Mouse (Mus musculus): ENCODE results near the gene Pygm. TPM values are rescaled to one million over a fixed set of nuclear protein-coding genes. Genes with fewer than 3 reads are reported as not detected.

The Pygm gene
- total RNA-seq, 1 experiment from 2014 or later = 0.87 TPM

DNA sequence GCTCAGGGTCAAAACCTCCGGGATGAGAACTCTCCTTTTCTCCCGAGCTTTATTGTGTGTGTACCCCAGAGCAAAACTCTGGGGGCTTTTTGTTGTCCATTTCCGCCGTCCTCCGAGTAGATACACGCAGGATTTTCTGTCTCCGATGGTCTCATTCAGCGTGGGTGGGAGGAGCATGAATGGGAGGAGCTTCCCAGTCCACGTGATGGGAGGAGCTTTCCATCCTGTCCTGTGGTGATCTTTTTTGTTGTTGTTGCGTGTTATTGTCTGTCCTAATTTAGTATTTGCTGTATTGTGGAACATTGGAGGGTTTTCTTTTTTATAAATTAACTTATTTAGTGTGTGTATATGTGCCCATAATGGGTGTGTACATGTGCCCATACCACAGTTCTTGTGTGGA, 21.2 kb downstream of the Pygm start:
- no peak for ATAC-seq (replicated peaks; ENCODE audit: low read depth, poor library complexity, severe bottlenecking)

DNA sequence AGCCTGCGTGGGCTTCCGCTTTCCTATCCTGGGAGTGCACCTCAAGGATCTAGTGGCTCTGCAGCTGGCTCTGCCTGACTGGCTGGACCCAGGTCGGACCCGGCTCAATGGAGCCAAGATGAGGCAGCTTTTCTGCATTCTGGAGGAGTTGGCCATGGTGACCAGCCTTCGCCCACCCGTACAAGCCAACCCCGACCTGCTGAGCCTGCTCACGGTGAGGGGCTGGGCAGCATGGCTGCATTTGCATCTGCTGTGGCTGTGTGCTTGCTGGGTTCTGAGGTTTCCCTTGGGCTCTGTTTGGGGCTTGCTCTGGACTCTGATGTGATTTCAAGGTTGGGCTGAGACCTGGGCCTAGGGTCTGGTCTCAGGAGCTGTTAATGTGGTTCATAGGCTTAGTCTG, 22.9 kb downstream of the Pygm start:
- ATAC-seq (replicated peaks; ENCODE audit: low read depth, poor library complexity, severe bottlenecking) = no peak

DNA sequence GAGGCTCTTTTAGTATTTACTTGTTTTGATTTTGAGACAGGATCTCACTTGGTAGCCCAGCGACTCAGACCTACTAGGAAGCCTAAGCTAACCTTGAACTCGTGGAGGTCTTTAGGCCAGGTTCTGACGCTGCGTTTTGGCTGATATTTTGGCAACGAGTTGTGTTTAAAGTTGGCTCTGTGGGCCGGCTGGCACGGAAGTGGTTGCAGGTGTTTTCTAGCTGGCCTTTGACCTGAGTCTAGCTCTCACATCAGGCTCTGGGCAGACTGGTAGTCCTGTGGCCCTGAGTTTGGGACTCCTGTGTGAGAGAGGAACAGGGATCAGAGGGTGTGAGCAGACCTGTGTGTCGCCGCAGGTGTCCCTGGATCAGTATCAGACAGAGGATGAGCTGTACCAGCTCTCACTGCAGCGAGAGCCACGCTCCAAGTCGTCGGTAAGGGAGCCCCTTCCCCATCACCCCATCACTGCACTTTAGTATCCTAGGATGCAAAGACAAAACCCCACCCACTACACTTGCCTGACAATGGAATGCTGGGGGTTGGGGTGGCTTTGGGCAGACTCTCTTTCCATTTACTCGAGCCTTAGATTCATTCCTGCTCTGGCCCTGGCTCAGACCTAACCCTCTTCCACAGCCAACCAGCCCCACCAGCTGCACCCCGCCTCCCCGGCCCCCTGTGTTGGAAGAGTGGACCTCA, 23.8 kb downstream of the Pygm start:
- no peak for ATAC-seq (replicated peaks; ENCODE audit: low read depth, poor library complexity, severe bottlenecking)

DNA sequence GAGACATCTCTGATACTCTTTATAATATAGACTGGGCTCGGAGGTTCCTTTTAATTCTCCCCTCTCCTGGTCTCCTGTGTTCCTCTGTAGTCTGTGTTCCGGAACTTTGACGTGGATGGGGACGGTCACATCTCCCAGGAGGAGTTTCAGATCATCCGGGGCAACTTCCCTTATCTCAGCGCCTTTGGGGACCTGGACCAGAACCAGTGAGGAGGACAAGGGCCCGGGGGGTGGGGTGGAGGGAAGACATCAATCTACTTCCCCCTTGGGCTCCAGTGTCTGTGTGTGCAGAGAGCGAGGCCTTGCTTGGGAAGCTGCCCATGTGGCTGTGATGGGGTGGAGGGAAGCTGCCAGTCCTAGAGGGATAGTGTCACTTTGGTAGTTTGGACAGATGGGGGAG, 24.6 kb downstream of the Pygm start:
- no peak for ATAC-seq (replicated peaks; ENCODE audit: low read depth, poor library complexity, severe bottlenecking)

DNA sequence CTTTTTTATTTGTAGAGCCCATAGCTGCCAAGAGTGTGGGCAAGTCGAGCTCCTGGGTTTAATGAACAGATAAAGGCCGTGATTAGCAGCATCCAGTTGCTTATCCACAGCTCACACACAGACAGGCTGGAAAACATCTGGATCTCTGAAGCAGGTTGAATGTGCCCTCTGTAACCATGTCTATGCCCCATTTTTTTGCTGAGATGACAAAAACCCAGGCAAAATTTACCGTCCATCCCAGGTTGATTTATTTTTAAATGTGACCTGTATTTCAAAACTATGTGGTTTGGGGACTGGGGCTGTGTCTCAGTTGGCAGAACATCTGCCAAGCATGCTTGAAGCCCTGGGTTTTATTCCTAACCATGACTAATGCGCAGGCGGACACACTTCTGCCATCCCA, 25.0 kb downstream of the Pygm start:
- no peak for ATAC-seq (replicated peaks; ENCODE audit: low read depth, poor library complexity, severe bottlenecking)

DNA sequence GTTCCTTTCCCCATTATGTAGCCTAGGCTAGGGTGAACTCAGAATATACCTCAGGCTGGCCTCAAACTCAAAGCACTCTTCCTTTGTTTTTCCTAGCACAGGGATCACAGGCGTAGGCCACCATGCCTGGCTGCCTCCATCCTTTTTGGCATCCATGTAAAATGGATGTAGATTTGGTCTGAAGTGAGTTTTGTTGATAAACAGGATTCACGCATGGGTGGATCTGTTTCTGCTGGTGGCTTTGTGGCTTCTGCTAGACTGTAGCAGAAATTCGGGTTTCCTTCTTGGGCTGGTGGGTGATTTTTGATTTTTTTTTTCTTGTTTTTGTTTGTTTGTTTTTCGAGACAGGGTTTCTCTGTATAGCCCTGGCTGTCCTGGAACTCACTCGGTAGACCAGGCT, 25.7 kb downstream of the Pygm start:
- ATAC-seq (replicated peaks; ENCODE audit: low read depth, poor library complexity, severe bottlenecking) = no peak

DNA sequence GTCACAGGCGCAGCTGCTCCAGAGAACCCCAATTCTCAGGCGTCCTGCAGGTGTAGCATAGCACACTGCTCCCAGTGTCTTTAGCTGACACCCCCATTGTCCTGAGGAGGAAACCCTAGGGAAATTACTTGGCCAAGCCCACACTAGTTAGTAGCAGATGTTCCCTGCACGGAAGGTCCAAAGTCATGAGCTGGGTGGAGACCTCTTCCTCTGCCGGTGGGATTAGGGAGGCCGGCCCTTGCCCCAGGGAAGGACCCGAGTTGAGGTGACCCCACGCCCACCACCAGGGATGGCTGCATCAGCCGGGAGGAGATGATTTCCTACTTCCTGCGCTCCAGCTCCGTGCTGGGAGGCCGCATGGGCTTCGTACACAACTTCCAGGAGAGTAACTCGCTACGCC, 28.6 kb downstream of the Pygm start:
- no peak for ATAC-seq (replicated peaks; ENCODE audit: low read depth, poor library complexity, severe bottlenecking)

DNA sequence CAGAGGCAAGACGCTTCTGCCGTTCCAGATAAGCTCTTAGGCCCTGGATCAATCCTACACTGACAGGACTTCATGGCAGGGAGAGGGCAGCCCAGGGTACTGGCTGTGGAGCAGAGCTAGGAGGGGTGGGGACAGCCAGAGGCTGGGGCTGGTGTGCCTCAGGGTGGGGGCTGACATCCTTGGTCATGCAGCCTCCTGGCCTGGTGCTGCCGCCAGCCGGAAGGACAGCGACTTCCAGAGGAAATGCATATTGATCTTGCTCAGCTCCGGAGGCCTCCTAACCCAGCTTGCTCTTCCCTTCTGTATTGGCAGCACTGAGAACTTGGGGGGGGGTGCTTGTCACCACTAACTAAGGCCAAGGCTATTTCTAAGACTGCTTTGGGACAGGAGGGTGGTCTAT, 31.3 kb downstream of the Pygm start:
- no peak for ATAC-seq (replicated peaks; ENCODE audit: low read depth, poor library complexity, severe bottlenecking)

DNA sequence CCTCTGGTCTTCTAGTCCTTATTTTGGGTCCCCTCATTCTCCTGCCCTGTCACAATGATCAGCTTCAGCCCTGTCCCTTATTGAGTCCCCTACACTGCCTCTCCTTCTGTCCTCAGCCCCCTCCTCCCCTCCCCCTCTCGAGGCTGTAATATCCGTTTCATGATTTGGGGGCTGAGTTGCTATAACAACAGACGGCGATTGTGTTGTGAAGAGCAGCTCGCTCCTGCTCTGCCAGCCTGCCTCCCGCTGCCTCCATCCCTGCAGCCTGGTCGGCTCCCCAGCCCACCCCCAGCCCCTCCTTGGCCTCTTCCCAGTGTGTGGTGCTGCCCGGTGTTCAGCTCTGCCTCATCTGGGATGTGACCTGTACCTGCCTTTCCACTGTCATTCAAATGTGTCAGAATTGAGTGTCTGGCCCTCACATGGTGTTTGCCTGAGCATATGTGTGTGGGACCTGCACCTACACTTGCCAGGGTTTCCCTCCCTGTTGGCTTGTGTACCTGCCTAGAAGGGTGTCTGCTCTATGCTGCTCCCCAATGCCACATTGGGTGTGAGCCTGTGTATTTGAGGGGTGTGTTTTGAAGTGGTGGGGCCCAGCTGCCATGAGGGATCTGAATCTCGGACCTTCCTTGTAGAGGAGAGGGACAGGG, 32.0 kb downstream of the Pygm start:
- ATAC-seq (replicated peaks; ENCODE audit: low read depth, poor library complexity, severe bottlenecking) = no peak

DNA sequence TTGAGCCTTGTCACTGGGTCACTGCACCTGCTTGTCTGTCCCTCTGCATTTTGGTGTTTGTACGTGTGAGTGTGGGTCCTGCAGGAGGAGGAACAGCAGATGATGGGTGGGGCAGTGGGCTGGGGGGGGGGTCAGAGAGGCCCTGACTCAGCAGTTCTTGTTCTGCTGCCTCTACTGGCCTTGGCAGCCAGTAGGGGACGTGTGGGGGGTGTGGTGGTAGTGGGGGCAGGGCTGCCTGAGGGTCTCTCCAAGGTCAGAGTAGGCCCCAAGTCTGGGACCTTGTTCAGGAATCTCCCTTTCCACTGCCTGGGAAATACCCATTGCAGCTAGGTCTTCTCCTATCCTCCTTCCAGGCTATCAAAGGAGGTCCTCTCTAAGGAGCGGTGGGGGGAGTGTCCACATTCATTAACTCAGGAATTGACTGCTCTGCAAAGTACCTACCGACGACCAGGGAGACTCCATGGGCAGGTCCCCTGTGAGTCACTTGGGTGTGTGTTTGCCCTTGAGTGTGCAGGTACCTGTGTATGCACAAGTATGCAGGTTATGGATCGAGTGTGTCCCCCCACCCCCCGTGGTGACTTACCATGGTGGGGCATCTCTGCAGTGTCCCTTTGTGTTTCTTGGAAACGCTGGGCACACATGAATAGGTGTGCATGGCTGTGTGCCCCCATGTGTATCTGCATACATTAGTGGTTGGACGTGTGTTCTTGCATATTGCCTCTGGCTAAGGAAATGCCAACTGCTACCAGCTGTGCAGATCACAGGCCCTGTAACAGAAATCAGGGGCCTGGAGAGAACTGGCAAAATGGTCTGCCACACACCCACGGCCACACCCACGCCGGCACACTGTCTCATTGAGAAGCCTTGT, 32.9 kb downstream of the Pygm start:
- no peak for ATAC-seq (replicated peaks; ENCODE audit: low read depth, poor library complexity, severe bottlenecking)

DNA sequence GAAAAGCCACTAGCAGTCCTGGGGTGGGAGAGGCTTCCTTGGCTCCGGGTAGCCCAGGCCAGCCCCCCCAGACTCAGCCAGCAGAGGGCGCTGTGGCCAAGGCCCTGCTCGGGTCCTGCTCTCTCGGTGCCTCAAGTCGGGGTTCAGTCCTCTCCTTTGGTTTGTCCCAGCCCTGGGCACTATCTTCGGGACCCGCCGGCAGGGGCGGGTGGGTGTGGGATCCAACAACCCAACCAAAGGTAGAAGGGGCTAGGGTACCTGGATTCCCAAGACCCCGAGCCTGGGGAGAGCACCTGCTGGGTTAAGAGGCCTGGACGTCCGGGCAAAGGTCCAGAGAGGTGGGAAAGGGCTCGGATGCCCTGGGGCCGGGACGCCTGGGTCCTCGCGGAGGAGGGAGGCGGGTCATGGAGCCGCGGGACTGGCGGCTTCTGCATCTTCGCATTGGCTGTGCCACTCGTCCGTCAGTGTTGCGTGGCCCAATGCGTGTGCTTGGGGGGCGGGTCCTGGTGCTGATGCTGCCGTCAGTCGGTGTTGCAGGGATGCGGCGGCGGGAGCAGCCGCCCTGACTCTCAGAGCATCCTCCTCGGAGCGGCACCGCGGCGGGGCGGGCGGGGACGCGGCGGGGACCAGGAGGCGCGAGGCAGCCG, 34.2 kb downstream of the Pygm start, which contains the start of gene Nrxn2:
TSS of gene Nrxn2 (plus strand) at position 499 of the 647 bp plus-strand sequence.
- ATAC-seq (replicated peaks; ENCODE audit: low read depth, poor library complexity, severe bottlenecking) = peak; percentile 73

DNA sequence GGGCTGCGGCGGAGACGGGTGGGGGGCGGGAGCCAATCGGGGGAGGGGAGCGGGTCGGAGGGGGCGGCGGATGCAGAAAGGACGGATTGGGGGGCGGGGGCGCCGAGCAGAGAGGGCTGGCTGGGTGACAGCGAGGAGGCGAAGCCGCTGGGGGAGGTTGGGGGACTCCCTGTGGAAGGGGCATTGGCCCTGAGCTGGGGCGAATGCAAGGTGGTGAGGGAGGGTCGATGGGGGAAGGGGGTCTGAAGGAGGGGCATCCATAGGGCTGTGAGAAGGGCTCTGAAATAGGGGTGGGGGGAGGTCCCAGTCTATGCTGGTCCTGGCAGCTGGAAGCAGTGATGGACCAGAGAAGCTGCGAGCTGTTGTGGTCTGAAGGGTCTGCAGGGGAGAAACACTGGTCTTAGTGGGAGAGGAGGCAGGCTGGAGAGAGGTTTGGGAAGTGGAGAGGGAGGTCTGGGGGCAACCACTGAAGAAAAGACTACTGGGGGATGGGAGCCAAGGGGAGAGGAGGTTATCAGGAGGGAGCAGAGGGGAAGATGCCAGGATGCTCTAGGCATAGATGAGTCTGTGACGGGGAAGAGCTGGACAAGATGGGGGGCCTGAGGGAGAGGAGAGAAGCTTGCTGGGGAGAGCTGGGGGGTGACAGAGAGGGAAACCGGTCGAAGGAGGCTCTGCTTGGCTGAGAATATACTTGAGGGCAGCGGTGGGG, 34.9 kb downstream of the Pygm start:
- no peak for ATAC-seq (replicated peaks; ENCODE audit: low read depth, poor library complexity, severe bottlenecking)

DNA sequence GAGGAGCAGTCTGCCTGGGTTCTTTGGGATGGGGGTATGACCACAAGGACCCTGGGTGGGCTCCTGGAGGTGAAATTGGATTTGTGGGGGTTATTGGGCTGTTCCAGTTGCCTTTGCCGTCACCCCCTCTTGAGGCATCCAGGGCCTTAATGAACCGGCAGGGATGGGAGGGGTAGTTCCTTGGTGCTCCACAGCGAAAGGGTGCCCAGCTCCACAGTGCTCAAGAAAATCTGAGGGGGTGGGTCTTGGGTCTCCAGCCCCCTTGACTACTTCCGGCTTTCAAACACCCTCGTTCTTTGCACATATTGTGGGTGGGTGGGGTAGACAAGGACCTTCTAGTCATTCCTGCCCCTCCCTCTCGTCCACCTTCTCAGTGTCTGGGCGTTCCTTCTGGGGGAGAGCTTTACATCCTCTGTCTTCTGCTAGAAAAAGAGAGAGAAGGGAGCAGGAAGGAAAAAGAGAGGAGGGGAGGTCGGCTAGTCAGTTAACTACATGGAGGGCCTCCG, 35.7 kb downstream of the Pygm start:
- no peak for ATAC-seq (replicated peaks; ENCODE audit: low read depth, poor library complexity, severe bottlenecking)

DNA sequence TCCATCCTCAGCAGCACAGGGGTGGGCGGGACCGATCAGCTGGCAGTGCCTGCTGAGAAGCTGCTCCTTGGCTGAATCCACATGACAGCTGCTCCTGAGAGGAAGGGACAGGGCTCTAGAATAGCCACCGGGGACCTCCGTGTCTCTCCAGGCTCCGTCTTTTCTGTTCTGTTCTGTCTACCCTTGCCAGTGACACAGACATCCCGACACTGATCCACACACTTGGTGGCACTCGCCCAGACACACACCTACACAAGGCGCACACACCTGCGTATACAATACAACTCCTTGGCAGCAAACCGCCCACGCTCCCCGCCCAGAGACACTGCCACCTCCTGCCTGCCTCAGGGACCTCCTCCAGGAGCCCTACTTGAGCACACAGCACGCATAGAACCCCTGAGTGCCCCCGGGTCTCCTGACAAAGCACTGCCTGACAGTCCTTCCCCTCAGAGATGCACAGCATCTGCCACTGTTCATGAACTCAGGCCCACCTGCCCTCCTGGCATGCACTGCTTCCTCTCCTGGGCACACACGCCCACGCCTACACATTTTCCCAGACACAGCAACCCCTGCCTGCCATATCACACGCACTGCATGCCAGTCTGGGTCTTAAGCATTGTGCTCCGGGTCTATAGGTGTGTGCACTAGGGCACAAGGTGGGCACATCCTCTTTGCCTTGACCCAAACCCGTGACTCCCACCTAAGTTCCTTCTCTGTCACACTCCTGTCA, 36.4 kb downstream of the Pygm start:
- no peak for ATAC-seq (replicated peaks; ENCODE audit: low read depth, poor library complexity, severe bottlenecking)

DNA sequence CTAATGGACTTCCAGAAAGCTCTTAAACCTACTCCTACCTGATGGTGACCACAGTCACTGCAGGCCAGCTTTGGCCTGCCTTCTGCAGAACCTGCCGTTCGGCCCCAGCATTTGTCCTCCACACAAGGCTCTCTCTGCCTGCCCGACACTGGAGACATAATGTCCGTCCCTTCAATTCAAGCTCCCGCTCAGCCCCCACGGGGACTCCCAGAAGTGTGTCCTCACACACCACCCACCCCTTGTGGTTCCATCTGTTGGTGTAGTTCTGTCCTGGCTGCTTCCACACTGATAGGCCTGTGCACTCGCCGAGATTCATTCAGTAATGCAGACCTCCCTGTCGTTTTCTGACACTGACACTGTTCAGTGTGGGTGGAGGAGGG, 37.0 kb downstream of the Pygm start:
- no peak for ATAC-seq (replicated peaks; ENCODE audit: low read depth, poor library complexity, severe bottlenecking)

DNA sequence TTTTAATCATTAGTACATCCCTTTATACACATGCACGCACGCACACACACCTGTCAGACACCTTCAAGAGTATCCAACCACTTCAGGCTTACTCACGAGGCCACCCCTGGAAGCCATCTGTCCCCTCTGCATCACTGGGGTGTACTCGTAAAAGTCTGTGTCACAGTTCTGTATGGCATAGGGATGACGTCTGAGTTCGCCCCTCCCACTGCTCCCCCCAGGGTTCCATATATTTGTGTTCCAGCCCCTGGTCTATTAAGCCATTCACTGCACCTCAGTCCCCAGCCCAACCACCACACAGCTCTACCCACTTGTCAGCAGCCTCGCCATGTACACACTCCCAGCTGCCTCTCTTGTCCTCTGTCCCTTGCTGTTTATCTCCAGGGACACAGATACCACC, 37.8 kb downstream of the Pygm start:
- ATAC-seq (replicated peaks; ENCODE audit: low read depth, poor library complexity, severe bottlenecking) = no peak

DNA sequence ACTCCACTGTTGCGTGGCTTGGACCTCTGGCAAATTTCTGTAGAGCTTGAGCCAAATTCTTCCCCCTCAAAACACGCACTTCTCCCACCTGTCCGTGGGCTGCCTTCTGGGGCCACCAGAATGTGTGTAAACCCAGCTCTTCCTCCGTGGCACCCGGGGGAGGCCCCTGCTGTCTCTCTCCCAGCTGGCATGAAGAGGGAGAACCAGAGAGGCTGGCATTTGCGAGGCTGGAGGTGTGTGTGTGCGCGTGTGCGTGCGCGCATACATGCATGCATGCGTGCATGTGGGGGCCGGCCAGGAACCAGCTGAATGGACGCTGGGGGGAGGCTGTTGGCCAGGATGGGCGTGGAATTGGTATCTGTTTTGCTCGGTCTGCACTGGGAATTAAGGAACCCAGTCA, 39.0 kb downstream of the Pygm start:
- no peak for ATAC-seq (replicated peaks; ENCODE audit: low read depth, poor library complexity, severe bottlenecking)

DNA sequence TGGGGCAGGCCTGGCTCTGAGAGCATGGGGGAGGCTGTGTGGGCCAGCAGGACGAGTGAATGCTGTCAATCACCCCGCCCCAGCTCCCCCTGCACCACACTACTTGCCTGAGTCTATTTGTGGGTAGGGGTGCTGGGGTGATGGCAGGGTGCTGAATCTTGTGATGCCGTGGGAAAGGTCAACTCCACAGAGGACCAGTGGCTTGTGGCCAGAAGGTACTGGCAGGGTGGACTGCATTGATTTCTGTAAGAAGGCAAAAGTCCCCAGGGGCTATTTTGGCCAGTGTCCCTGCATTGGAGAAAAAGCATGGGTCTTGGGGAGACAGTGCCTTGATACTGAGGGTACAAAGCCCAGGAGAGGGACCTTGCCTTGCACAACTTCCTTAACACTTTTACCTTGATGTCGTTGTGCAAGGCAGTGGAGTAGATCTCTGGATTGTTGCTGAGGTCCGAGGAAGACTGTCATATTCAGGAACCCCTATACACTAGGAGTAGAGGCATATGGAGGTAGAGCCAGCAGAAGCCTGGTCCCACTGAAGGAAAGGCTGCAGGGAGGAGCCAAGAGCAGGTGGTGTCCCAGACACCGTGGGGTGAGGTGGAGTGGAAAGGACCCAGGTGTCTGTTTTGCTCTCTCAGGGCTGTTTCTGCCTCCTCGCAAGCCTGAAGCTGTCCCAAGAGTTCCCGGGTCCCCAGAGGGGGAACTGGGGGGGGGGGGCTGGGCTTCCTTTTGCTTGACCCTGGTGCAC, 40.1 kb downstream of the Pygm start:
- no peak for ATAC-seq (replicated peaks; ENCODE audit: low read depth, poor library complexity, severe bottlenecking)

DNA sequence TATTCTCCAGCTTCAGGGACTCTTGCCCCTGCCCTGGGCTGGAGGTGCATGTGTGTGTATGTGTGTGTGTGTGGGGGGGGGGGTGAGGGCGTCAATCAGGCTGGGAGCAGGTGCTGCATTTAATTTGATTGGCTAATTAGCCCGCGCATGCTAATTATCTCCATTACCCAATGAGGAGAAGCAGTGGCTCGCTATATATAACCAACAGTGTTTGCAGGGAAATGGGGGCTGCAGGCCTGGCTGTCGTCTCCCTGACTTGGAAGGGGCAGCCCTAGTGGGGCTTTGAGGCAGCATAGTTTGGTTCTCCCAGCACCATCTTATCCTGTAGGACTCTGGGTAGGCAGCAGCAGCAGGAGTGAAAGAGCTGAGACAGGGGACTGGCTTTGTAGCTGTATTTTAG, 41.4 kb downstream of the Pygm start:
- ATAC-seq (replicated peaks; ENCODE audit: low read depth, poor library complexity, severe bottlenecking) = no peak

Data from common myeloid progenitor, adult 5-6 weeks (primary cell).